Mouse (Mus musculus) testis, adult 2 months (tissue): ENCODE data around the gene Gm10310.
"Not testable (repeated sequence)": the region's sequence is repeated elsewhere in the genome, so short reads cannot be mapped to it uniquely, and the experiment has no call there.

Experiments used
- CTCF ChIP-seq: fragments of 200-500 bp; IDR thresholded peaks from 2 replicates; pipeline ENCODE4 v1.5.1; 2012; ENCODE audit warnings: low read depth, mild to moderate bottlenecking, inconsistent platforms, low read length, moderate library complexity; ENCODE audit not compliant: control insufficient read depth, insufficient read depth, insufficient replicate concordance
- POLR2A ChIP-seq: fragments of 200-500 bp; IDR thresholded peaks from 2 replicates; pipeline ENCODE4 v1.6.1; 2012; ENCODE audit warnings: low read depth, mild to moderate bottlenecking, inconsistent platforms, low read length, moderate library complexity; ENCODE audit not compliant: control insufficient read depth

- not testable (repeated sequence) for TF ChIP-seq CTCF, POLR2A
Measured at GRCm38 (mm10) chr10:130004104-130004503, 19.2 kb upstream of the Gm10310 start.
